In genomic region chr7:115686687-115687086, GRCm38 (mm10) we compare ENCODE assay signal across 30 mouse cellular contexts.
DNase-seq lines count a peak whose midpoint lies in the region; ATAC-seq and TF ChIP-seq lines count a peak whose summit lies in the region.
"Had no signal": no experiment of that assay in that cellular context is flagged by ENCODE, and none has a peak within 500 bp of the region (broad histone marks: within the 10 kb centered on the region; RNA-seq: fewer than 3 reads in every experiment).

No protein-coding gene starts in this region.

- peak; percentile 20 for DNase-seq in lung, postnatal 36 days
- DNase-seq in lung, postnatal 25 days (ENCODE audit: low spot score), result no peak
- DNase-seq in 3T3-L1 (ENCODE audit: low read depth, low spot score), result peak; percentile 20
- DNase-seq in CH12.LX (ENCODE audit: extremely low read depth), result no peak
- peak; percentile 24 for DNase-seq in fibroblast of lung, adult 2 months (ENCODE audit: low read depth)
- DNase-seq in heart, adult 18-20 months, result no peak
- DNase-seq: adrenal gland, adult 2 months; adrenal gland, postnatal 36 days; cerebellum, adult 18-20 months; cerebellum, postnatal 14 days; gastrocnemius, postnatal 14 days; heart, postnatal 36 days; kidney, adult 9 months; kidney, postnatal 10 days; layer of hippocampus, adult 9-11 months; liver; right cerebral cortex, postnatal 25 days; thymus, postnatal 25 days had no signal

- H3K9ac ChIP-seq in CH12.LX (ENCODE audit: insufficient read depth, low read depth), result no peak overlapping the region
- H3K9ac ChIP-seq: forebrain, embryonic 12.5 days; hindbrain, embryonic 12.5 days; liver, embryonic 15.5 days; midbrain, embryonic 15.5 days; neural tube, embryonic 15.5 days; stomach, embryonic 15.5 days had no signal

- H3K4me3 ChIP-seq in CH12.LX (replicated peaks in 1 of 3; ENCODE audit: low read depth in 2 of 3, low read length in 2 of 3, poor library complexity in 1 of 3), result no peak overlapping the region
- H3K4me3 ChIP-seq: erythroblast, embryonic 14.5 days; forebrain, embryonic 12.5 days; hindbrain, embryonic 12.5 days; liver, embryonic 15.5 days; midbrain, embryonic 10.5 days; midbrain, embryonic 15.5 days; neural tube, embryonic 15.5 days; stomach, embryonic 15.5 days had no signal

- no peaks in the 10 kb centered on the region for H3K9me3 ChIP-seq in CH12.LX (replicated peaks; ENCODE audit: low read length)
- H3K9me3 ChIP-seq: forebrain, embryonic 12.5 days; hindbrain, embryonic 12.5 days; liver, embryonic 15.5 days; midbrain, embryonic 10.5 days; midbrain, embryonic 15.5 days; neural tube, embryonic 15.5 days; stomach, embryonic 15.5 days had no signal

- H3K27me3 ChIP-seq in CH12.LX (replicated peaks), result no peaks in the 10 kb centered on the region
- H3K27me3 ChIP-seq: forebrain, embryonic 12.5 days; hindbrain, embryonic 12.5 days; liver, embryonic 15.5 days; midbrain, embryonic 15.5 days; neural tube, embryonic 15.5 days; stomach, embryonic 15.5 days had no signal

- in situ Hi-C loops in CH12.LX (cut with MboI; ENCODE audit: low pct_ligation_motif_present, low pct_unique_long_range_greater_than_20kb, low sequenced_read_pairs), result no loop called here

- H3K4me2 ChIP-seq in CH12.LX (ENCODE audit: insufficient read depth, low read depth, poor library complexity, severe bottlenecking), result no peak overlapping the region
- H3K4me2 ChIP-seq: forebrain, embryonic 12.5 days; heart, embryonic 11.5 days; hindbrain, embryonic 12.5 days; liver, embryonic 15.5 days; midbrain, embryonic 15.5 days; neural tube, embryonic 15.5 days; stomach, embryonic 15.5 days had no signal

- no peak for ATAC-seq in CD4-positive, CD25-positive, alpha-beta regulatory T cell, adult 4 months
- ATAC-seq: activated CD4-positive, CD25-positive, alpha-beta regulatory T cell, adult 4 months; intestine, embryonic 16.5 days; midbrain, embryonic 15.5 days had no signal

- H3K36me3 ChIP-seq in CH12.LX (replicated peaks in 1 of 2; ENCODE audit: control insufficient read depth in 1 of 2, insufficient read depth in 1 of 2, low read length in 1 of 2), result no peaks in the 10 kb centered on the region
- H3K36me3 ChIP-seq: forebrain, embryonic 12.5 days; hindbrain, embryonic 12.5 days; liver, embryonic 15.5 days; midbrain, embryonic 10.5 days; midbrain, embryonic 15.5 days; neural tube, embryonic 15.5 days; stomach, embryonic 15.5 days had no signal

- dilution Hi-C loops in CH12.LX (cut with MboI; ENCODE audit: extremely low pct_ligation_motif_present, extremely low pct_unique_long_range_greater_than_20kb, low sequenced_read_pairs), result no loop called here

- no peak for TF ChIP-seq POLR2A in CH12.LX (IDR thresholded peaks at IDR 0.05; ENCODE audit: low read depth, low read length)

- no peaks in the 10 kb centered on the region for H3K79me2 ChIP-seq in CH12.LX (replicated peaks; ENCODE audit: control insufficient read depth, extremely low read depth, insufficient read depth, poor library complexity, severe bottlenecking)

- TF ChIP-seq EP300 in CH12.LX (IDR thresholded peaks at IDR 0.05; ENCODE audit: low read length), result no peak

- no peak for TF ChIP-seq RAD21 in CH12.LX (IDR thresholded peaks at IDR 0.05; ENCODE audit: low read depth, low read length)

- H3K4me1 ChIP-seq in CH12.LX (ENCODE audit: control insufficient read depth in 1 of 2, insufficient read depth in 2 of 2), result no peaks in the 10 kb centered on the region
- H3K4me1 ChIP-seq: liver, embryonic 15.5 days; midbrain, embryonic 15.5 days; neural tube, embryonic 15.5 days; stomach, embryonic 15.5 days had no signal

- TF ChIP-seq CTCF in CH12.LX (conservative IDR thresholded peaks at IDR 0.05 in 1 of 2, IDR thresholded peaks at IDR 0.05 in 1 of 2; ENCODE audit: low read depth in 2 of 2, low read length in 2 of 2), result no peak

- no peak overlapping the region for H3K27ac ChIP-seq in CH12.LX (ENCODE audit: insufficient read depth, low read depth)
- H3K27ac ChIP-seq: forebrain, embryonic 12.5 days; hindbrain, embryonic 12.5 days; liver, embryonic 15.5 days; midbrain, embryonic 10.5 days; midbrain, embryonic 15.5 days; neural tube, embryonic 15.5 days; stomach, embryonic 15.5 days had no signal

TF ChIP-seq in CH12.LX, 34 proteins besides CTCF, POLR2A, EP300 and RAD21:
- no peak for TF ChIP-seq NRF1 (IDR thresholded peaks at IDR 0.05; ENCODE audit: low read depth, low read length)
- TF ChIP-seq BHLHE40 (IDR thresholded peaks at IDR 0.05; ENCODE audit: low read depth, low read length), result 0 out of 2 replicates have a peak, but pooled peaks have one; percentile 17

Comparison
In these comparisons a context has a peak if more than half of its experiments do, and no peak if none do; other contexts are left out.
1. DNase-seq: peak in lung, postnatal 36 days (single experiment), 3T3-L1 (single experiment) and fibroblast of lung, adult 2 months (single experiment); none in lung, postnatal 25 days (single experiment), CH12.LX (single experiment) and heart, adult 18-20 months (0 of 2).